Mouse (Mus musculus) granulocyte monocyte progenitor cell, adult 5-6 weeks (primary cell): ENCODE measurements around the gene 1700021F05Rik. TPM values are rescaled to one million over a fixed set of nuclear protein-coding genes. Genes with fewer than 3 reads are reported as not detected.
A peak's percentile ranks its signal among the peaks of the same experiment; 100 is the strongest.

Experiments
- ATAC-seq: replicated peaks from 2 replicates; pipeline ENCODE4 v1.8.0; 2016; ENCODE audit warnings: mild to moderate bottlenecking, moderate TSS enrichment, inconsistent platforms; ENCODE audit not compliant: poor library complexity, severe bottlenecking
- total RNA-seq, 2 experiments: library from RNA; stranded (forward) in 1 of 2; stranded (reverse) in 1 of 2; fragments of 200-712, 200-1000 nt in 1 of 2; fragments of >200 nt in 1 of 2; fragmentation: Nextera tagmentation in 1 of 2; gene quantifications; 2 replicates each; pipeline ENCODE4 v1.2.3; 2014 to 2017

1700021F05Rik gene
- total RNA-seq (2014; fragmentation: Nextera tagmentation) (25.9 and 52.7 TPM in 2 replicates), total RNA-seq (2017) (52.1 and 76.1 TPM in 2 replicates)

GRCm38 (mm10) chr10:43540442-43541152 is at the start of gene 1700021F05Rik:
Gene 1700021F05Rik, minus strand, starts transcription at chr10:43540994.
- ATAC-seq, result peak; percentile 99

GRCm38 (mm10) chr10:43588470-43589177 is 47.8 kb upstream of the 1700021F05Rik start:
- peak; percentile 35 for ATAC-seq

GRCm38 (mm10) chr10:43584538-43584937 is 43.7 kb upstream of the 1700021F05Rik start:
- ATAC-seq, result no peak

GRCm38 (mm10) chr10:43581260-43581659 is 40.5 kb upstream of the 1700021F05Rik start:
- no peak for ATAC-seq

- peak; percentile 26 for ATAC-seq
Measured at GRCm38 (mm10) chr10:43580649-43581078, 39.9 kb upstream of the 1700021F05Rik start.

GRCm38 (mm10) chr10:43579381-43580261 is 38.8 kb upstream of the 1700021F05Rik start:
- peak; percentile 4; the same call in 1 of the 2 replicates for ATAC-seq

- peak; percentile 44 for ATAC-seq
Measured at GRCm38 (mm10) chr10:43578754-43579380, 38.1 kb upstream of the 1700021F05Rik start.

GRCm38 (mm10) chr10:43578366-43578753 is 37.6 kb upstream of the 1700021F05Rik start:
- peak; percentile 15 for ATAC-seq

GRCm38 (mm10) chr10:43577997-43578331 is 37.2 kb upstream of the 1700021F05Rik start, which contains the start of gene Cd24a:
Gene Cd24a, plus strand, starts transcription at chr10:43578284.
- no peak for ATAC-seq

- peak; percentile 11 for ATAC-seq
Measured at GRCm38 (mm10) chr10:43577299-43577996, 36.7 kb upstream of the 1700021F05Rik start.

- peak; percentile 31; the same call in 1 of the 2 replicates for ATAC-seq
Measured at GRCm38 (mm10) chr10:43574956-43575355, 34.2 kb upstream of the 1700021F05Rik start.

- ATAC-seq, result no peak
Measured at GRCm38 (mm10) chr10:43574352-43574751, 33.6 kb upstream of the 1700021F05Rik start.

GRCm38 (mm10) chr10:43561311-43561710 is 20.5 kb upstream of the 1700021F05Rik start:
- no peak for ATAC-seq

- ATAC-seq, result no peak
Measured at GRCm38 (mm10) chr10:43560765-43561164, 20.0 kb upstream of the 1700021F05Rik start.

- ATAC-seq, result no peak
Measured at GRCm38 (mm10) chr10:43559313-43559712, 18.5 kb upstream of the 1700021F05Rik start.

GRCm38 (mm10) chr10:43557630-43558165 is 16.9 kb upstream of the 1700021F05Rik start:
- no peak for ATAC-seq

- ATAC-seq, result no peak
Measured at GRCm38 (mm10) chr10:43551388-43551787, 10.6 kb upstream of the 1700021F05Rik start.

GRCm38 (mm10) chr10:43550923-43551322 is 10.1 kb upstream of the 1700021F05Rik start:
- ATAC-seq, result no peak

GRCm38 (mm10) chr10:43549411-43549810 is 8.6 kb upstream of the 1700021F05Rik start:
- no peak for ATAC-seq
